Mouse (Mus musculus): ENCODE results near the gene Slc6a4.

Slc6a4 gene

DNA sequence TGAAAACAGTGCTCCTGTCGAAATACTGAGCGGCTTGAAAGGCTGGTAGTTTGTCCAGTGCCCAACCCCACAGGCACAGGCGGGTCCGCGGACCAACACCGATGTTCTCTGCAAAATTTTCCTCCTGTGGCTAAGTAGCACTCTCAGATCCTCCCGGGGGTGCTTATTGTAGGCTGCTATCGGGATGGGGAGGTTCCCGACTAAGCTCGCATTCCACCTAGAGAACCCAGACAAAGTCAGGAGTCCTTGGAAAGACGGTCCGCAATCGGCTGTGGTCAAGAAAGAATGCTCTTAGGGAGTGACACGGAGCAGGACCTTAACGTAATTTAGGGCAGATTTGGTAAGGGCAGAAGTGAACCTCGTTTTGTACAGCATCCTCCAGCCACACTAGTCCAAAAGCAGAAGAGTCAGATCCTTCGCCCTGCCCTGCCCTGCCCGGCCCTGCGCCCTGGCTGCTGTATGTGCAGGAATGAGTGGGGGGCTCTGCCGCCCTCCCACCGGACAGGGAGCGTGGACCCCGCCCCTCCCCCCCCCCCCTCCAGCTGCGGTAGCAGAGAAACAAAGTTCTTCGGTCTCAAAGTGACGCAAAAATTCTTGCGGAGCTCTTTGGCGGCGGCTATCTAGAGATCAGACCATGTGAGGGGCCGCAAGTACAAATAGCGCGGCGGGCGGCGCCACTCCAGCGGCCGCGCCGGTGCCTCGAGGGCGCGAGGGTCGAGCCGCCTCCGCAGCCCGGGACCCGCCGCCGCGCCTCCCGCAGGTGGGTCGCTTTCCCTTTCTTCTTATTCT lies at the start of gene Slc6a4:
Slc6a4 (plus strand) TSS at position 688 of the 789 bp plus-strand sequence.
- DNase-seq: peak; percentile 18 to 54

GRCm38 (mm10) chr11:76953536-76953935 lies 44.9 kb upstream of the Slc6a4 start:
- DNase-seq: no peak

DNA sequence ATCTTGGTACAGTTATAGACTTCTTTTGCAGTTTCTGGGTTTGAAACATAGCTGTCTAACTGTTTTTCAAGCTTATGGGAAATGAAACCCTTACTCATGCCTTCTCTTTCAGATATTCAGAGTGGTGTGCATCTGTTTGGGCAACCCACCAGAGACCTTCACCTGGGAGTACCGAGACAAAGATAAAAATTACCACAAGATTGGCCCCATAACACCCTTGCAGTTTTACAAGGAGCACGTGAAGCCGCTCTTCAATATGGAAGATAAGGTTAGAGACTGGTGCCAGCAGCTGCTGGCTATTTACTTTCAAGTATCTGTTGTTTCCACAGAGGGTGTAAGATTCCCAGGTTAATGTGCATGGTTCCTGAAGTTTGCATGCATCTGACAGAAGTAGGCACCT lies 32.7 kb upstream of the Slc6a4 start:
- DNase-seq: no peak

- DNase-seq: no peak
Observed at GRCm38 (mm10) chr11:76970328-76970727, 28.1 kb upstream of the Slc6a4 start.

- no peak for DNase-seq
Observed at GRCm38 (mm10) chr11:76974680-76975319, 23.6 kb upstream of the Slc6a4 start.

GRCm38 (mm10) chr11:76981570-76982141 lies 16.7 kb upstream of the Slc6a4 start:
- no peak for DNase-seq

GRCm38 (mm10) chr11:76982415-76982814 lies 16.0 kb upstream of the Slc6a4 start:
- DNase-seq: no peak

GRCm38 (mm10) chr11:76983641-76984040 lies 14.8 kb upstream of the Slc6a4 start:
- no peak for DNase-seq

- no peak for DNase-seq
Observed at GRCm38 (mm10) chr11:76984173-76984572, 14.2 kb upstream of the Slc6a4 start.

DNA sequence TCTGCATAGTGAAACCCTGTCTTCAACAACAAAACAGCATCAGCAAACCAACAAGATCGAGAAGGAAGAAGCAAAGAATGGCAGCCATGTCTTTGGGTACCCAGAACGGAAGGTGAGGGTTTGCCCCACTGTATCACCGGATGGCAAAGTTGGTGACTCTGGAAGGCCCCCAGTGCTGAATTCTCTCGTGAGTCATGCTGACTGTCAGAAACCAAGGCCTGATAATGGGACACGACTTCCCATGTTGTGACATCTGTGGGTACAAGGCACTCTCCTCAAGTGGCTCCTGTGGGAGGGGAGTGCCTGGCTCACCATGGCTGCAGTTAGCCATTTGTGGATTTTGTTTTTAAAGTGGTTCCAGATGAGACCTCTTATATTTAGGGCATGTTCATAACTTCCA lies 7.6 kb upstream of the Slc6a4 start:
- no peak for DNase-seq

DNA sequence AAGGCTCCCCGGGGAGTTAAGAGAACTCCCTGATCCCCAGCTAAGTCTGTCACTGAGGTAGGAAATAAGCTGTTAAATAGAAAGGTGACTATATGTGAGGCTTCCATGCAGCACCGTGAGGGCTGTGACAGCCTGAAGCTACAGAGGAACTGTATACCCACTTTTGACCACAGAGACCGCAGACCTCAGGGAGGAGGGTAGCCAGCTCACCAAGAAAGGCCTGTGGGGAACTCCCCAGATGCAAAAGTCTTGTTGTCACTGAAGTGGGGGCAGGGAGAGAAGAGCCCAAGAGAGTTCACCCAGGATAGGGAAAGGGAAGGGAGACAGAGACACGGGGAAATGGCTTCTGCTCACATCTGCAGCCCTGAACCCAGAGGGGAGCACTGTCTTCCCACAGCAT lies 5.5 kb upstream of the Slc6a4 start:
- no peak for DNase-seq

DNA sequence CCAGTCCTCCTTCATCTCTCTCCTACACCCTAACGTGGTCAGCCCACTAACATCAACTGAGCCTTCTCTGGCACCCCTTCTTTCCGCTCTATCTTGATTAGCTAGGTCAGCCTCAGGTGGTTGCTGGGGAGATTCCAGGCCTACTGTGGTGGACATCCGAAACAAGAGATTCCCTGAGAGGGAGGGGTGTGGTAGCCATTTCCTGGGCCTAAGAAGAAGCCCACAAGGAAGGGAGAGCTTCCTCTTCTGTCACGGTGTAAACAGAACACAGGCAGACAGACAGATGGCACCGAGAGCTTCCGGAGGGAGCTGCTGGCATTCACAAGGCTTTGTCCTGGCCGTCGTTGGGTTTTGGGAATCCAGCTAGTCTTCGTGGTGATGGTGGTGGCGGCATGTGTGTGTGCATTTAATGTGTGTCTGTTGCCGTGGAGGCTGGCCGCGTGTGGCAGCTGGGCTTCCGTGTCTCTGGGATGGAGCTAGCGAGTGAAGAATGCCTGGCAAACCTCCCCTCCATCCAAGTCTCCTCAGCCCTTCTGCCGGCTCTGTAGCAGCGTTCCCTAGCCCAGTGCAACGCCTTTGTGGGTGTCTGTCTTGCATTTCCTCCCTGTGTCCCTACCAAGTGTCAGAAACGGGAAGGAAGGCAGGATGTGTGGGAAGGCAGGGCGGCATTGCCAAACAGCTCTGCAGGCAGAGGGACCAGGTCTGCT lies 2.3 kb upstream of the Slc6a4 start:
- DNase-seq: peak in 1 of 2 experiments; percentile 12

DNA sequence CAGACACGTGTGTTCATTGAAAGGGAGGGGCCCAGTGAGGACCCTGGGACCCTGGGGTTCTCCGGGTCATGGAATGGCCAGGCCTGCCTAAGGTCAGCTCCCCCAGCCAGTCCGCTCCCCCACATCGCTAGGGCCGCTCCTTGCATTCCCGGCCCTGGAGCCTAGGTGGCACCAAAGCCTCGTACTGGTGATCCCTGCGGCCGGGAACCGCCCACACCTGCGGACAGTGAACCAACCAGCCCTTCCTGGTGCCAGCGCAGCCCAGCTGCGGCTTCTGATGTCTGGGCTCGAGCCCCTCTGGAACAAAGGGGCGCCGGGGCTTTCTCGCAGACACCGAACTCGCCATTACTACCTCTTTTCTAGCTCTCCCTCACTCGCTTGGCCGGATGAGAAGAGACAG lies 1.1 kb upstream of the Slc6a4 start:
- DNase-seq: peak; percentile 90

DNA sequence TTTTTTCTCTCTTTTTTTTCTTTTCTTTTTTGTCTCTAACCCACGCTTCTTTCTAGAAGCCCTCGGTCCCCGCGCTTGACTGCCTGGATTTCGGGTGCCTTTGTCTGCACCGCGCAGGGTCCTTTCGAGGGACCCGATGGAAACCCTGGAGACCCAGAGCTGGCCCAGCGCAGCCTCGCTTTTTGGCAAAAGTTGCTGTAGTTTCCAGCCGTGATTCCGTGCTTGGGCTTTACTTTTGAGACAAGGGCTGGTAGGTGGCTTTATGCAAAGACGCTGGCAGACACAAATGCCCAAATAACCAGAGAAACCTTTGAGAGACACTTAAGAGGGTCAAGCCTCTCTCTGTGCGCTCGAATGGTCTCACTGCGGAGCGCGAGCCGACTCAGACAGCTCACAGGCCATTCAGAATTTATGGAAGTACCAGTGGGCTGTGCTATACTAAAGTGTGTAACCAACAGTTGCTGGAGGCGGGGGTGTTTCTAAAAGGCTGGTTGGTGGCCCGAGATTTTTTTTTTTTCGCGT lies 363 bp downstream of the Slc6a4 start:
- DNase-seq: peak; percentile 35 to 40

- DNase-seq: no peak
Observed at GRCm38 (mm10) chr11:77000741-77001140, 2.3 kb downstream of the Slc6a4 start.

GRCm38 (mm10) chr11:77002361-77002760 lies 4.0 kb downstream of the Slc6a4 start:
- DNase-seq: no peak

- no peak for DNase-seq
Observed at GRCm38 (mm10) chr11:77005881-77006280, 7.5 kb downstream of the Slc6a4 start.

GRCm38 (mm10) chr11:77006616-77007015 lies 8.2 kb downstream of the Slc6a4 start:
- no peak for DNase-seq

GRCm38 (mm10) chr11:77009069-77010025 lies 10.9 kb downstream of the Slc6a4 start:
- peak in 1 of 2 experiments; percentile 40 for DNase-seq

DNA sequence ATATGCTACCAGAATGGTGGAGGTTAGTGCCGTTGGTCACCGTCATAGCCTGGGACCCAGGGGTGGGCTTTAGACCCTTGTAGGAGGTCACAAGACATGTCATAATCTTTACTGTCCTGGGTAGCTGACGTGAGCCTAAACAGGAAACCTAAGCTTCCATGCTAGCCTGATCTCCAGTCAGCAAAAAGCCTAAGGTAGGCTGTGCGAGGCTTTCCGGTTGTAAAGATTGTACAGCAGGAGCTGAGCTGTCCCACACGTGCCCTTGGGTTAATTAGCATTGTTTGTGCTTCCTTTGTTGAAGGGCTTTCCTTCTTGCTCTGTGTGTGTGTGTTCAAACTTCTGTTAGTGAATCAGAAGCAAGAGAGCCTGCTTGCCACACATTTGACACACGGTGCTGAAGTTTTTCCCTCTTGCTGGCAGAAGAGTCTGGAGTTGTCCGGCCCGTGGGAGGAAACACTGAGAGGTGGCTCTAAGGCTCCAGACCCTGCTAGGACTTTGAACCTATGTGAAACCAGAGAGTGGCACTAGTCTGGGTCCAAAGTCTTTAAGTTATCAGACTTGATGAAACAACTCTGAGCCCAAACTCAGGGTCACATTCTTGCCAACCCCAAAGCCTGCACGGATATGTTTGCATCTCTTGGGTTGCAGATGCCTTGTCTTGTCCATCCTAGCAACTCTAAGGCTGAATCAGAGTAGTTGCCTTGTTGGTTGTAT lies 12.5 kb downstream of the Slc6a4 start:
- no peak for DNase-seq

DNA sequence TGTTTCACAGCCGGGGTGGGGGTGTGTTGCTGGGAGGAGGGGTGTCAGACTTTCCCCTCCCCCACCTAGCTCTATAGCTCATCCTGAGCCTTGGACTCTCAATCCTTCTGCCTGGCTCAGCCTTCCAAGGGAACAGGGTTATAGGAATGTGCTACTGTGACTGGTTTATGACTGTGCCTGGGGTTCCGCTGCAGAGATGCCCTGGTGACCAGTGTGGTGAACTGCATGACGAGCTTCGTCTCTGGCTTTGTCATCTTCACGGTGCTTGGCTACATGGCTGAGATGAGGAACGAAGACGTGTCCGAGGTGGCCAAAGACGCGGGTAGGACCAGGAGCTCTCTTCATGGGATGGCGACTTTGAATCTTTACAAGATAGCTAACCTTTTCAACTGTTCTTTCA lies 19.6 kb downstream of the Slc6a4 start:
- DNase-seq: no peak
